In the genomic region with DNA sequence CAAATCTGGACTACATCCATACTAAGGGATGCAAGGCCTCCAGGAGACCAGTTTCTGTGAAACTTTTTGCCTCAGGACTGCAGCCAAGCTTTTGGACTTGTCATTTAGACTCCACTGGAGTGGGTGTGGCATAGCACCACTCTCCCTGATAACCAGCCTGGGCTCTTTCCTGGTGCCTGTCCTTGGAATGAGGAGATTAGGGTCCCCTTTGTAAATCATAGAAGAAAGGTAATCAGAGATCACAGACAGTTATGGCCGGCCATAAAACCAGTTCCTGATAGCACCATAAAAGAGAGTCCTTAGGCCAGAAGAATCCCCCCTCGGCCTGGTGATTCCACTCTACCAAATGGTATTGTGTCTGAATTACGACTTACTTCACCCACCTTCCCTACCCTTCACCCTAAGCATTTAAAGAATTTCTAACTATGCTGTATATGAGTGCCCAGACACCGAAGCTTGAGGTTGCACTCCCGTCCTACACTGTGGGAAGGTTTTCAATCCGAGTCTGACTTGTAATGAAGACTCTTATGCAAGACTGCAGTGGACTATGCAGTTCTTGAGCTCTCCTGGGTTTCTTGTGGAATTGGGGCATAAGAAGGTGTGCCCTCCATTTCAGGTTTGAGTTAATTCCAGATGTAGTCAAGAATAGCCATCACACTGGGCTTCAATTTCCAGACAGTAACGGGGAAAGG, we compare ENCODE assay signal across 9 mouse cellular contexts. TPM values are rescaled to one million over a fixed set of nuclear protein-coding genes. Genes with fewer than 3 reads are reported as not detected.
"Had no signal": no experiment of that assay in that cellular context is flagged by ENCODE, and none has a peak within 500 bp of the region (broad histone marks: within the 10 kb centered on the region; RNA-seq: fewer than 3 reads in every experiment).

No protein-coding gene starts in this region.

RNA-seq across cellular contexts. Expression of gene Apol10a, which starts 2.0 kb away (rescaled TPM):
- polyA plus RNA-seq: neural tube, embryonic 13.5 days; neural tube, embryonic 14.5 days; neural tube, embryonic 15.5 days; stomach, embryonic 14.5 days; stomach, embryonic 16.5 days; stomach, postnatal 0 days; thymus, adult 2 months; urinary bladder, adult 2 months had no signal

RNA-seq across cellular contexts. Expression of gene Apol7b, which starts 27.6 kb away (rescaled TPM):
- polyA plus RNA-seq: neural tube, embryonic 13.5 days; neural tube, embryonic 14.5 days; neural tube, embryonic 15.5 days; stomach, embryonic 14.5 days; stomach, postnatal 0 days had no signal

RNA-seq across cellular contexts. Expression of gene Apol11a, which starts 33.2 kb away (rescaled TPM):
- polyA plus RNA-seq: neural tube, embryonic 13.5 days; neural tube, embryonic 14.5 days; neural tube, embryonic 15.5 days; stomach, embryonic 14.5 days; stomach, embryonic 15.5 days; stomach, embryonic 16.5 days; stomach, postnatal 0 days; urinary bladder, adult 2 months had no signal

RNA-seq across cellular contexts. Expression of gene Apol7c, which starts 58.3 kb away (rescaled TPM):
- polyA plus RNA-seq: neural tube, embryonic 13.5 days; neural tube, embryonic 14.5 days; neural tube, embryonic 15.5 days had no signal
